Mouse (Mus musculus) gastrocnemius, adult 8-10 months (tissue): Measurements from ENCODE around the gene Polr1e. TPM values are rescaled to one million over a fixed set of nuclear protein-coding genes. Genes with fewer than 3 reads are reported as not detected.
"Not testable (repeated sequence)": the region's sequence is repeated elsewhere in the genome, so short reads cannot be mapped to it uniquely, and the experiment has no call there.

Experiments used
- DNase-seq, 2 experiments: peaks; one replicate each; pipeline ENCODE4 v3.0.0; 2022; ENCODE audit warnings: low spot score in 2 of 2
- total RNA-seq, 4 experiments: library from RNA; stranded (reverse); gene quantifications; 2 replicates each; pipeline ENCODE4 v1.2.4; 2022

Gene Polr1e
- total RNA-seq, 4 experiments from 2014 or later: 3.7 to 6.7 (median 4.0) TPM

GRCm38 (mm10) chr4:45054862-45055261 is 36.5 kb downstream of the Polr1e start:
- DNase-seq: no peak

- peak; percentile 40 to 54 for DNase-seq
Observed at GRCm38 (mm10) chr4:45055451-45055850, 37.1 kb downstream of the Polr1e start.

- DNase-seq: not testable (repeated sequence)
Observed at GRCm38 (mm10) chr4:45063836-45064235, 45.5 kb downstream of the Polr1e start.

GRCm38 (mm10) chr4:45064577-45064976 is 46.2 kb downstream of the Polr1e start:
- no peak for DNase-seq

- DNase-seq: no peak
Observed at GRCm38 (mm10) chr4:45066036-45066730, 47.8 kb downstream of the Polr1e start.

- no peak for DNase-seq
Observed at GRCm38 (mm10) chr4:45067742-45068141, 49.4 kb downstream of the Polr1e start.

- DNase-seq: no peak
Observed at GRCm38 (mm10) chr4:45072261-45072973, 54.0 kb downstream of the Polr1e start.

GRCm38 (mm10) chr4:45073544-45073943 is 55.2 kb downstream of the Polr1e start:
- DNase-seq: no peak

- peak in 1 of 2 experiments; percentile 14 for DNase-seq
Observed at GRCm38 (mm10) chr4:45081041-45081440, 62.7 kb downstream of the Polr1e start.

- no peak for DNase-seq
Observed at GRCm38 (mm10) chr4:45082951-45083350, 64.6 kb downstream of the Polr1e start.

- no peak for DNase-seq
Observed at GRCm38 (mm10) chr4:45083487-45083886, 65.1 kb downstream of the Polr1e start.

GRCm38 (mm10) chr4:45084021-45084894 is 65.9 kb downstream of the Polr1e start, which contains the start of gene Fbxo10:
TSS of gene Fbxo10 (minus strand) at chr4:45084604.
- DNase-seq: peak; percentile 81 to 86

GRCm38 (mm10) chr4:45084895-45085290 is 66.5 kb downstream of the Polr1e start:
- DNase-seq: no peak

Other genes starting within 250 kb of the Polr1e start
- 10 to 100 TPM; 21.2 to 29.7 (median 26.3) TPM for gene Grhpr, start 37.2 kb upstream of the Polr1e start, total RNA-seq
- 1 to 10 TPM; 2.2 to 2.7 (median 2.5) TPM for gene Zbtb5, start 6.2 kb upstream of the Polr1e start, total RNA-seq
- 1 to 10 TPM; 1.4 to 2.6 (median 1.9) TPM for gene Fbxo10, start 66.0 kb downstream of the Polr1e start, total RNA-seq
- gene Tomm5, start 89.5 kb downstream of the Polr1e start, total RNA-seq: 10 to 100 TPM; 67.7 to 76.8 (median 68.6) TPM
- gene Frmpd1, start 166.3 kb downstream of the Polr1e start, total RNA-seq: under 1 TPM in 1 of 4 experiments, not detected in 3; 0.04 TPM